Mouse (Mus musculus): ENCODE data around the gene Mapkbp1. TPM values are rescaled to one million over a fixed set of nuclear protein-coding genes. Genes with fewer than 3 reads are reported as not detected.

The Mapkbp1 gene
- polyA plus RNA-seq, 1 experiment from 2014 or later = 4.7 TPM

DNA sequence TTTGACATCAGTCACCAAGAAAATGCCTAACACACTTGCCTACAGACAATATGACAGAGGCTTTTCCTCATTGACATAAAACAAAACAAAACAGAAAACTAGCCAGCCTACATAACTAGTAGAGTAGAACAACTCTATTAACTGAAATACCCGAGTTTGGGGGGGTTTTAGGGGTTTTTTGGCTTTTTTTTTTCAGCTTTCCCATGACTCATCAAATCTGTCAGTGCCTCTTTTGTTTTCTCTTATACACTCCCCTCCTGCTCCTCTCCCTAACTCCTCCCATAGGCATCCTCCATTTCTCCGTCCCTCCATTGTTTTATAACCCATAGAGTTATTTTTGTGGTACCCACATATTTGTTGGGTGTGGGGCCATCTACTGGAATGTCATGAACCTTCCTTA, 21.0 kb downstream of the Mapkbp1 start:
- Histone ChIP-seq H3K4me3 (no peak overlapping the region), H3K4me2 (replicated peaks) (no peak overlapping the region), H3K4me1 (no peaks in the 10 kb centered on the region), H3K9me3 (no peaks in the 10 kb centered on the region), H3K36me3 (no peaks in the 10 kb centered on the region), H3K27ac (replicated peaks) (no peak overlapping the region), H3K27me3 (no peaks in the 10 kb centered on the region), H3K9ac (replicated peaks) (no peak overlapping the region)
- 58% methylated on average over 2 of the region's 2 CpGs for WGBS
- no peak for ATAC-seq (ENCODE audit: low FRiP score, low read depth)

DNA sequence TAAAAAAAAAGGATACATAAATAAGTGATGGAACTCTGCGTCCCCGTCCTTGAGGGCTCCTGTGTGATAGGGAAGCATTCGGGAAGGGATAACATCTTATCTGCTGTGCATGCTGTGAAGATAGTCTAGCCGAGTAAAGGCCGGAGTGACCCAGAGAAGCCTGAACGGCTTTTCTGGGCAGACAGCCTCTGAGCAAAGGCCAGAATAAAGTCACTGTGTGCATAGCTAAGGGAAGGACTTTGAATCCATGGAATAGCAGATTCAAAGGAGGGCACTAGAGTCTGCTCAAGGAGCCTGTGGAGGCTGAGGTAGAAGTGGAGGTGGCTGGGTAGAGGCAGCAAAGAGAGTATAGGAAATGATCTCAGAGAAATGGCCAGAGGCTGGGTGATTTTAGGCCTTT, 22.3 kb downstream of the Mapkbp1 start:
- ATAC-seq (ENCODE audit: low FRiP score, low read depth) = no peak

DNA sequence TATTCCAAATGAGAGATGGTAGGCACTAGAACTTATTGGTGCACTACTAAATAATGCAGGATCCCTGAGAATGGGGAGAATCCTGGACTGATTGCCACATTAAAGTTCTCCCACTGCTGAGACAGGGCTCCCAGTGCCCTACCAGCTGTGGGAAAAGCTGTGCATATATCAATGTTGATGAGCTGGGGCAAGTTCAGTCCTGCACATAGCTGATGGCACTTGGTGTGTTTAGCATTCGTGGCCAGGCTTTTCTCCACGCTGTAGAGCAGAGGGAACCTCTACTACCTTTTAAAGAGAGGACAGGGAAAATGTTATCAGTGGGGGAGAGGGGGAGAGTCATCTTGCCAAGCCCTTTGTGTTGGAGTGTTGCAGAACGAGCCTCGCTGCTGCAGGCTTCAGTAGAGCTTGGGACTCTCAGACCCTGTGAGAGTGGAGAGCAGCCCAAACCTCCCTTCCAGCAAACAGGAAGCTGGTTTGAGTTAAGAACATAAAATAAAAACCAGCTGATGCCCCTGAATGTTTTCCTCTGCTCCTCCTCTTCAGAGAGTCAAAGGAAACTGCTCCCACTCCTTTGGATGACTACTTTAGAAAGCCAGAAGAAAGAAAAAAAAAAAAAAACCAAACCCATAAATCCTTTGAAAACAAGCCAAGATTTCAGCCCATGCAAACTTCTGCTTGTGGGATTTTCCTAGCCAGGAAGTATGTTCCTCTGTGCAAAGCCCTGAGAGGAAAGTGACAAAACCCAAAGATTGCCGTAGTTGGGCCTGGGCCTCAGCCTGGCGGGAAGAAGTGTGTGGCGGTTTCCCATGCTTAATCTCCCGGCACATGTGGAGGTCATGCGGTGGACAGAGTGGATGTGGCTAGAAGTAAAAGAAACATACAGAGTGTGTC, 23.1 kb downstream of the Mapkbp1 start:
- Histone ChIP-seq H3K27ac (replicated peaks) (no peak overlapping the region), H3K4me1 (no peaks in the 10 kb centered on the region), H3K9ac (replicated peaks) (no peak overlapping the region), H3K36me3 (no peaks in the 10 kb centered on the region), H3K4me3 (no peak overlapping the region), H3K4me2 (replicated peaks) (no peak overlapping the region), H3K27me3 (no peaks in the 10 kb centered on the region), H3K9me3 (no peaks in the 10 kb centered on the region)
- 73% methylated on average over 9 of the region's 9 CpGs for WGBS
- no peak for ATAC-seq (ENCODE audit: low FRiP score, low read depth)

More for the DNA sequence above, 22.3 kb downstream of the Mapkbp1 start:
- 90% methylated on average over 6 of the region's 6 CpGs for WGBS
- Histone ChIP-seq H3K4me1 (no peaks in the 10 kb centered on the region), H3K27me3 (no peaks in the 10 kb centered on the region), H3K4me3 (no peak overlapping the region), H3K27ac (replicated peaks) (no peak overlapping the region), H3K9me3 (no peaks in the 10 kb centered on the region), H3K9ac (replicated peaks) (no peak overlapping the region), H3K4me2 (replicated peaks) (no peak overlapping the region), H3K36me3 (no peaks in the 10 kb centered on the region)

DNA sequence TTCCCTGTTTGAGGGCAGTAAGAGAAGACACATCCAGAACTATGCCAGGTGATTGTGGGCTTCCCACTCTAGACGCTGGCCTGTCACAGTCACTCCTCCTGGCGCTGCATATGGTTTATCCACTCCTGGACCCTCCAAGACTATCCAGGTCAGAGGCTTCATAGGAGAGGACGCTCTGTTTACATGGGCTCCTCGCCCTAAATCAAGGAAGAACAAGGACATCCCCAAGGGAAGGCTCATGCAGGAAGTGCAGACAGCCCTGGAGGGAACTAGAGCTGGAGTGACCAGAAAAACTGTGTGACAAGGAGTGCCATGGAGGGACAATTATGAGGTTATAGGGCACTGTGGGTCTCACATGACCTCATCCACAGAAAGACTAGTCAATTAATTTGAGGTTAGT, 24.9 kb downstream of the Mapkbp1 start:
- no peak overlapping the region for H3K9ac ChIP-seq (replicated peaks)

DNA sequence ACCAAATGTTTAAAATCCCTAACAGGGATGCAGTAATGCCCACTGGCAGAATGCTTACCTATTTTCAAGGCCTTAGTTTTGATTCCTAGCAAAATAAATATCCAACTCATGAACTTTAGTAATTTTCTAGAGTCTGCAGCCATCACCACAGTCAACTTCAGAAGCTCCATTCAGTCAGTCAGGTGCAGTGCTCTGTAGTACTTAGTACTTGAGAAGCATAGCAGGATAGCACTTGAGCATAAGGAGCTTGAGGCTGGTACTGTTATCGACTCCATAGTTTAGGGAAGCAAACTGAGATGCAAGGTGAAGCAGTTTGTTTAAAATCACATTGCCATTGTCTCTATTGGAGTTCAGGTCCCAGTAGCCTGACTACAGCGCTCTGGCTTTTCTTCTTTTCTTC, 27.2 kb downstream of the Mapkbp1 start:
- Histone ChIP-seq H3K27me3 (no peaks in the 10 kb centered on the region), H3K4me2 (replicated peaks) (no peak overlapping the region), H3K9me3 (no peaks in the 10 kb centered on the region), H3K4me3 (no peak overlapping the region), H3K4me1 (no peaks in the 10 kb centered on the region), H3K27ac (replicated peaks) (no peak overlapping the region), H3K9ac (replicated peaks) (no peak overlapping the region), H3K36me3 (no peaks in the 10 kb centered on the region)
- ATAC-seq (ENCODE audit: low FRiP score, low read depth) = no peak
- WGBS = 99% methylated on average over 2 of the region's 2 CpGs

More for the DNA sequence above, 24.9 kb downstream of the Mapkbp1 start:
- Histone ChIP-seq H3K4me3 (no peak overlapping the region), H3K27me3 (no peaks in the 10 kb centered on the region), H3K9me3 (no peaks in the 10 kb centered on the region), H3K27ac (replicated peaks) (no peak overlapping the region), H3K4me1 (no peaks in the 10 kb centered on the region), H3K36me3 (no peaks in the 10 kb centered on the region), H3K4me2 (replicated peaks) (no peak overlapping the region)
- ATAC-seq (ENCODE audit: low FRiP score, low read depth) = no peak
- 86% methylated on average over 4 of the region's 4 CpGs for WGBS

DNA sequence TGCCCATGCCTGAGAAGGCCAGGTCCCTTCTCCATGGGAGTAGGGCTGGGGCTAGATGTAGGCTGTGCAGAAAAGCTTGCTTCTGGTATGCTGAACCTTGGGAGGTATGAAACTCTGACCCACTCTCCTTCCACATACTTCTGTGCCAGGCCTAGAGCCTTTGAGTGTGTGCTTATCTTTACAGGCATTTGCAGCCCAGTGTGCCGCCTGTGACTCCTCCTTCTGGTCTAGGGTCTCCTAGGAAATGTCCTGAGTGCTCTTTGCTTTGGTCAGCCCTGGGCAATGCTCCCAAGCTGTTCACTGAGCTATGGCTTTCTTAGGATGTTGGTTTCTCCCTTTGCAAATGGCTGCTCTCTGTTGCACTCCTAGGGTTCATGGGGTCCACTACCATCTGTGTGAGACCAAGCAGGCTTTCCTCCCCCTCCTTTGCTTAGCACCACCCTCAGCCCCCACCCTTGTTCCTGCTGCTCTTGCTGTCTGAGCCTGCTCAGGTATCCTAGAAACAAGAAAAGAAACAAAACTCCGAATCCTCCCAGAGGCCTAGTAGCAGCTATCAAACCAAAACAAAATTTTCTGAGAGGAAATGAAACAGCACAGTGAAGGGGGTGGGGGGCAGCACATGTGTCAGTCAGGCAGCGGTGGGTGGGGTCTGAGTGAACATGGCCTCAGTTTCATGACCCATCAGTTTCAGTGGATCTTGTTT, 28.5 kb downstream of the Mapkbp1 start:
- Histone ChIP-seq H3K27ac (replicated peaks) (no peak overlapping the region), H3K9me3 (no peaks in the 10 kb centered on the region), H3K27me3 (no peaks in the 10 kb centered on the region), H3K4me3 (no peak overlapping the region), H3K4me1 (no peaks in the 10 kb centered on the region), H3K36me3 (no peaks in the 10 kb centered on the region), H3K4me2 (replicated peaks) (no peak overlapping the region), H3K9ac (replicated peaks) (no peak overlapping the region)
- ATAC-seq (ENCODE audit: low FRiP score, low read depth) = no peak
- 82% methylated on average over 3 of the region's 3 CpGs for WGBS

DNA sequence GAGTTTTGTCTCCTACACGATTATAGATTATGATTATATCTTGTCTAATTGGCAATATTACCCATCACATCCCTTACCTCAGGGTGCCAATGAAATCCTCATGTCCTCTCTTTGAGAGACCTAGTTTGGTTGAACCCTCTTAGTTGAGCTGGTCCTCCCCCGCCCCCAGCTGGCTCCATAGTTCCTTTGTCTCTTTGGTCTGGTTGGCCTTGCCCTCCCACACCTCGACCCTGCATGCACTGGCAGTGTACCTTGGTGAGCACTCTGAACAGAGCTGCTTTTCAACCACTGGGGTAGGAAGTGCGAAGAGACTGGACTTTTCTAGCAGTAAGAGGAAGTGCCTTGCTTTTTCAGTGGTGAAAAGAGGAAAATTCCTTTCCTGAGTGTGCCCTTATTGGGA, 29.5 kb downstream of the Mapkbp1 start:
- no peak overlapping the region for H3K9ac ChIP-seq (replicated peaks)
- 83% methylated on average over 4 of the region's 4 CpGs for WGBS
- no peaks in the 10 kb centered on the region for H3K36me3 ChIP-seq
- H3K27ac ChIP-seq (replicated peaks) = no peak overlapping the region
- H3K9me3 ChIP-seq = no peaks in the 10 kb centered on the region
- ATAC-seq (ENCODE audit: low FRiP score, low read depth) = no peak
- no peak overlapping the region for H3K4me2 ChIP-seq (replicated peaks)
- no peaks in the 10 kb centered on the region for H3K4me1 ChIP-seq
- no peaks in the 10 kb centered on the region for H3K27me3 ChIP-seq
- H3K4me3 ChIP-seq = no peak overlapping the region

DNA sequence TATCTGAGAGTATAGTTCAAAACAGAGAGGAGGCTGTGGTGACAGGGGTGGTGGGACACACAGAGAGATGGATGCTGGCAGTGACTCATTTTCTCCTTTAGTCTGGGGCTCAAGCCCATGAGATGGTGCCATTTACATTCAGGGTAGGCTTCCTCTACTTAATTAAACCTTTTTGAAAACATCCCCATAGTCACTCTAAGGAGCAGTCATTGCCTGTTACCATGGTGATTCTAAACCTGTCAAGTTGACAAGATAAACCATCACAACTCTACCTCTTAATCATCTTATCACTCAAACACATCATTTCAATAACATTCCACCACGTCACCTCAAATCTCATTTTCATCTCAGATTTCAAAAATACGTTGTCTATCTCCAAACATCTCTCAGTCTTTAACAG, 31.5 kb downstream of the Mapkbp1 start:
- H3K27me3 ChIP-seq = no peaks in the 10 kb centered on the region
- H3K9ac ChIP-seq (replicated peaks) = no peak overlapping the region
- H3K4me1 ChIP-seq = no peaks in the 10 kb centered on the region
- no peak overlapping the region for H3K27ac ChIP-seq (replicated peaks)
- H3K36me3 ChIP-seq = no peaks in the 10 kb centered on the region
- H3K4me3 ChIP-seq = no peak overlapping the region
- no peaks in the 10 kb centered on the region for H3K9me3 ChIP-seq
- H3K4me2 ChIP-seq (replicated peaks) = no peak overlapping the region
- ATAC-seq (ENCODE audit: low FRiP score, low read depth) = no peak
- WGBS = 83% methylated on average over 2 of the region's 2 CpGs

DNA sequence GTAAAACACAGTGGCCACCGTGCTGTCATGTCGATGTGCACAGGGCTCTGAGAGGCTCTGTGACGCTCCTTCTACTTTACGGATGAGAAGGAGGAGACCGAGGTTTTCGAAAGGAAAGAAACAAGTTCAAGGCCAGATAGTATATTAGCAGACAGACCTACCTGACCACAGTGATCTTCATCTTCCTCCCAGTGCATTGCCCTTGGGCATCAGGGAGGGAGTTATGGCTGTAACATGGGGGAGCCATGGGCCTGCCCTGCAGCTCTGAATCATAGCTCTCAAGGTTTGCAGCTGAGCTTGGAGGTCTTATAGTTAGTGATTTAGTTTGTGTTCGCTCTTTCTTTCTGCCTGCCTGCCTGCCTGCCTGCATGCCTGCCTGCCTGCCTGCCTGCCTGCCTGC, 34.2 kb downstream of the Mapkbp1 start:
- 95% methylated on average over 7 of the region's 7 CpGs for WGBS
- Histone ChIP-seq H3K27me3 (no peaks in the 10 kb centered on the region), H3K4me2 (replicated peaks) (no peak overlapping the region)

DNA sequence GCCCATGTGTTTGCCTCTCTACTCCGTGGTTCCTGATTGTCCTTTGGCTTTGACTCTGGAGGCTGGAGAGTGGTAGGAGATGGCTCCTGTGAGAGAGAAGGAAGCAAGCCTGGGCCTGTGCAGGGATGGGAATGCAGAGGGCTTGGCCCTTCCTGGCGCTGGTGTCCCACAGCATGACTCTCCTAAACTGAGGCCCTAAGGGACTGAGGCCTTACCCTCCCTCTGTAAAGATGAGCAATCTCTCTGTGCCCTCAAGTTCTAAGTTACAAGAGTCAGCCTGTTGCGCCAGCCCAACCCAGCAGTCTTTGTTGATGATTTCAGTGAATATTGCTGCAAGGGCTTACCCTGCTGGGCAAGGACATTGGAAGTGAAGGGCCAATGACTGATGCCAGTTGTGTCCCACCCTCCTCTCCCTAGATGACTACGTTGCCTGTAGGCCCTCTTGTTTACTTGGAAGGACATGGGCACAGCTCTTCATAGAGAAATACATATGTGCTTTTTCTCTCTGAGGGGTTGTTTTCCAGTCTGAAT, 35.2 kb downstream of the Mapkbp1 start:
- no peak for ATAC-seq (ENCODE audit: low FRiP score, low read depth)
- WGBS = 89% methylated on average over 4 of the region's 4 CpGs

More for the DNA sequence above, 34.2 kb downstream of the Mapkbp1 start:
- Histone ChIP-seq H3K9me3 (no peaks in the 10 kb centered on the region), H3K9ac (replicated peaks) (no peak overlapping the region), H3K36me3 (0 out of 2 replicates have a peak, but pooled peaks cover 4% of the 10 kb centered on the region), H3K4me1 (no peaks in the 10 kb centered on the region), H3K27ac (replicated peaks) (no peak overlapping the region), H3K4me3 (no peak overlapping the region)
- ATAC-seq (ENCODE audit: low FRiP score, low read depth) = no peak

DNA sequence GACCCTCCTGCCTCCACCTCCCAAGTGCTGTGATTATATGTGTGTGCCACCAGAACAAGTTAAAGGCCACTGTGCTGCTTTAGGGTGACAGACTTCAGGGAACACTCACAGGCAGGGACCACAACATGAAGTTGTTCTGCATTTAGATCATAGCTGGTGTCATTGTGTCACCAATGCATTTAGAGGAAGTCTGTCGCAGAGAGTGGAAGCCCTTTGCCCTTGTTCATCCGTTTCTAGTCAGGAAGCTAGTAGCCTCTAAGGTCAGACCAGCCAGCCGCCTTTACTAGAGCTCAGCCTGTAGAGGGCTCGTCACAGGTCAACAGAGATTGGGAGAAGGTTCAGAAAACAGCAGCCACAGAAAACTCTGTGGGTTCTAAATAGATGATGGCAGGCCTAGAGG, 36.2 kb downstream of the Mapkbp1 start:
- Histone ChIP-seq H3K36me3 (peaks cover 12% of the 10 kb centered on the region; the same call in 1 of the 2 replicates), H3K4me3 (no peak overlapping the region), H3K9me3 (no peaks in the 10 kb centered on the region), H3K27ac (replicated peaks) (no peak overlapping the region), H3K4me1 (no peaks in the 10 kb centered on the region), H3K4me2 (replicated peaks) (no peak overlapping the region), H3K27me3 (no peaks in the 10 kb centered on the region), H3K9ac (replicated peaks) (no peak overlapping the region)
- ATAC-seq (ENCODE audit: low FRiP score, low read depth) = no peak
- WGBS = 75% methylated on average over 4 of the region's 4 CpGs

More for the DNA sequence above, 35.2 kb downstream of the Mapkbp1 start:
- Histone ChIP-seq H3K36me3 (peaks cover 7% of the 10 kb centered on the region; the same call in 1 of the 2 replicates), H3K9ac (replicated peaks) (no peak overlapping the region), H3K9me3 (no peaks in the 10 kb centered on the region), H3K27ac (replicated peaks) (no peak overlapping the region), H3K27me3 (no peaks in the 10 kb centered on the region), H3K4me2 (replicated peaks) (no peak overlapping the region), H3K4me1 (no peaks in the 10 kb centered on the region), H3K4me3 (no peak overlapping the region)

All from midbrain, embryonic 12.5 days (tissue).